Mouse (Mus musculus): Measurements from ENCODE around the gene Tyro3. TPM values are rescaled to one million over a fixed set of nuclear protein-coding genes. Genes with fewer than 3 reads are reported as not detected.
A peak's percentile ranks its signal among the peaks of the same experiment; 100 is the strongest.

Tyro3 gene
- polyA plus RNA-seq, 1 experiment, result 6.0 TPM

GRCm38 (mm10) chr2:119758844-119759835 lies 38.4 kb upstream of the Tyro3 start:
- Histone ChIP-seq H3K79me2 (ENCODE audit: control insufficient read depth, insufficient read depth) (no peaks in the 10 kb centered on the region), H3K4me2 (ENCODE audit: low read depth) (peak overlapping the region; percentile 24), H3K27me3 (ENCODE audit: control insufficient read depth, insufficient read depth, insufficient read length) (peaks cover 35% of the 10 kb centered on the region), H3K36me3 (ENCODE audit: control insufficient read depth, insufficient read depth) (no peaks in the 10 kb centered on the region), H3ac (ENCODE audit: control insufficient read depth, insufficient read length) (no peak overlapping the region), H3K4me3 (no peak overlapping the region)
- TF ChIP-seq POLR2AphosphoS2 (IDR thresholded peaks at IDR 0.05; ENCODE audit: insufficient read length, low read depth) (no peak), TCF3 (IDR thresholded peaks at IDR 0.05; ENCODE audit: insufficient read length, low read depth) (no peak), REST (IDR thresholded peaks at IDR 0.05; ENCODE audit: insufficient read depth, insufficient read length) (no peak), MYOG (IDR thresholded peaks at IDR 0.05; ENCODE audit: control insufficient read depth in 1 of 3, insufficient read depth in 1 of 3, insufficient read length in 2 of 3, low read depth in 2 of 3) (no peak), USF1 (IDR thresholded peaks at IDR 0.05; ENCODE audit: low read depth) (no peak), MAX (IDR thresholded peaks at IDR 0.05; ENCODE audit: low read depth) (no peak), E2F4 (IDR thresholded peaks at IDR 0.05; ENCODE audit: insufficient read depth) (no peak), CEBPB (IDR thresholded peaks at IDR 0.05; ENCODE audit: insufficient read depth, poor library complexity, severe bottlenecking) (no peak), POLR2A (IDR thresholded peaks at IDR 0.05; ENCODE audit: insufficient read length, low read depth) (no peak), SRF (IDR thresholded peaks at IDR 0.05; ENCODE audit: control insufficient read depth, insufficient read length, low read depth) (no peak), TCF12 (IDR thresholded peaks at IDR 0.05; ENCODE audit: insufficient read depth, poor library complexity, severe bottlenecking) (no peak), MYOD1 (IDR thresholded peaks at IDR 0.05; ENCODE audit: control insufficient read depth in 1 of 3, insufficient read length in 2 of 3, low read depth in 2 of 3) (no peak)

GRCm38 (mm10) chr2:119760251-119760650 lies 37.3 kb upstream of the Tyro3 start, which contains the start of gene Ltk:
Gene Ltk, minus strand, starts transcription at chr2:119760431.
- Histone ChIP-seq H3K27me3 (ENCODE audit: control insufficient read depth, insufficient read depth, insufficient read length) (peaks cover 28% of the 10 kb centered on the region), H3K4me2 (ENCODE audit: low read depth) (no peak within 1 kb of the TSS), H3K36me3 (ENCODE audit: control insufficient read depth, insufficient read depth) (no peaks in the 10 kb centered on the region), H3K4me3 (no peak within 1 kb of the TSS), H3ac (ENCODE audit: control insufficient read depth, insufficient read length) (no peak within 1 kb of the TSS), H3K79me2 (ENCODE audit: control insufficient read depth, insufficient read depth) (no peaks in the 10 kb centered on the region)
- no peak for TF ChIP-seq MAX (IDR thresholded peaks at IDR 0.05; ENCODE audit: low read depth)
- TF ChIP-seq REST (IDR thresholded peaks at IDR 0.05; ENCODE audit: insufficient read depth, insufficient read length), result no peak
- no peak for TF ChIP-seq SRF (IDR thresholded peaks at IDR 0.05; ENCODE audit: control insufficient read depth, insufficient read length, low read depth)
- no peak for TF ChIP-seq MYOD1 (IDR thresholded peaks at IDR 0.05; ENCODE audit: control insufficient read depth in 1 of 3, insufficient read length in 2 of 3, low read depth in 2 of 3)
- no peak for TF ChIP-seq POLR2A (IDR thresholded peaks at IDR 0.05; ENCODE audit: insufficient read length, low read depth)
- TF ChIP-seq USF1 (IDR thresholded peaks at IDR 0.05; ENCODE audit: low read depth), result no peak
- TF ChIP-seq CEBPB (IDR thresholded peaks at IDR 0.05; ENCODE audit: insufficient read depth, poor library complexity, severe bottlenecking), result no peak
- no peak for TF ChIP-seq E2F4 (IDR thresholded peaks at IDR 0.05; ENCODE audit: insufficient read depth)
- TF ChIP-seq POLR2AphosphoS2 (IDR thresholded peaks at IDR 0.05; ENCODE audit: insufficient read length, low read depth), result no peak
- TF ChIP-seq MYOG (IDR thresholded peaks at IDR 0.05; ENCODE audit: control insufficient read depth in 1 of 3, insufficient read depth in 1 of 3, insufficient read length in 2 of 3, low read depth in 2 of 3), result no peak
- TF ChIP-seq TCF12 (IDR thresholded peaks at IDR 0.05; ENCODE audit: insufficient read depth, poor library complexity, severe bottlenecking), result no peak
- no peak for TF ChIP-seq TCF3 (IDR thresholded peaks at IDR 0.05; ENCODE audit: insufficient read length, low read depth)

- TF ChIP-seq SRF (IDR thresholded peaks at IDR 0.05; ENCODE audit: control insufficient read depth, insufficient read length, low read depth) (no peak), E2F4 (IDR thresholded peaks at IDR 0.05; ENCODE audit: insufficient read depth) (no peak), TCF12 (IDR thresholded peaks at IDR 0.05; ENCODE audit: insufficient read depth, poor library complexity, severe bottlenecking) (no peak), MYOG (IDR thresholded peaks at IDR 0.05; ENCODE audit: control insufficient read depth in 1 of 3, insufficient read depth in 1 of 3, insufficient read length in 2 of 3, low read depth in 2 of 3) (no peak), MYOD1 (IDR thresholded peaks at IDR 0.05; ENCODE audit: control insufficient read depth in 1 of 3, insufficient read length in 2 of 3, low read depth in 2 of 3) (no peak), REST (IDR thresholded peaks at IDR 0.05; ENCODE audit: insufficient read depth, insufficient read length) (no peak), CEBPB (IDR thresholded peaks at IDR 0.05; ENCODE audit: insufficient read depth, poor library complexity, severe bottlenecking) (no peak), MAX (IDR thresholded peaks at IDR 0.05; ENCODE audit: low read depth) (no peak), POLR2A (IDR thresholded peaks at IDR 0.05; ENCODE audit: insufficient read length, low read depth) (no peak)
- H3K4me2 ChIP-seq (ENCODE audit: low read depth), result no peak overlapping the region
- no peaks in the 10 kb centered on the region for H3K79me2 ChIP-seq (ENCODE audit: control insufficient read depth, insufficient read depth)
- H3K36me3 ChIP-seq (ENCODE audit: control insufficient read depth, insufficient read depth), result no peaks in the 10 kb centered on the region
- no peak overlapping the region for H3K4me3 ChIP-seq
- peaks cover 28% of the 10 kb centered on the region for H3K27me3 ChIP-seq (ENCODE audit: control insufficient read depth, insufficient read depth, insufficient read length)
- no peak overlapping the region for H3ac ChIP-seq (ENCODE audit: control insufficient read depth, insufficient read length)
Observed at GRCm38 (mm10) chr2:119762276-119762675, 35.3 kb upstream of the Tyro3 start.

- Histone ChIP-seq H3K36me3 (ENCODE audit: control insufficient read depth, insufficient read depth) (no peaks in the 10 kb centered on the region), H3K27me3 (ENCODE audit: control insufficient read depth, insufficient read depth, insufficient read length) (peaks cover 13% of the 10 kb centered on the region), H3ac (ENCODE audit: control insufficient read depth, insufficient read length) (no peak overlapping the region), H3K4me3 (no peak overlapping the region), H3K4me2 (ENCODE audit: low read depth) (no peak overlapping the region), H3K79me2 (ENCODE audit: control insufficient read depth, insufficient read depth) (no peaks in the 10 kb centered on the region)
- TF ChIP-seq TCF3 (IDR thresholded peaks at IDR 0.05; ENCODE audit: insufficient read length, low read depth) (no peak), E2F4 (IDR thresholded peaks at IDR 0.05; ENCODE audit: insufficient read depth) (no peak), POLR2AphosphoS2 (IDR thresholded peaks at IDR 0.05; ENCODE audit: insufficient read length, low read depth) (no peak), TCF12 (IDR thresholded peaks at IDR 0.05; ENCODE audit: insufficient read depth, poor library complexity, severe bottlenecking) (no peak), REST (IDR thresholded peaks at IDR 0.05; ENCODE audit: insufficient read depth, insufficient read length) (no peak), POLR2A (IDR thresholded peaks at IDR 0.05; ENCODE audit: insufficient read length, low read depth) (no peak), MYOD1 (IDR thresholded peaks at IDR 0.05; ENCODE audit: control insufficient read depth in 1 of 3, insufficient read length in 2 of 3, low read depth in 2 of 3) (no peak), SRF (IDR thresholded peaks at IDR 0.05; ENCODE audit: control insufficient read depth, insufficient read length, low read depth) (no peak), MAX (IDR thresholded peaks at IDR 0.05; ENCODE audit: low read depth) (no peak), CEBPB (IDR thresholded peaks at IDR 0.05; ENCODE audit: insufficient read depth, poor library complexity, severe bottlenecking) (no peak), USF1 (IDR thresholded peaks at IDR 0.05; ENCODE audit: low read depth) (no peak), MYOG (IDR thresholded peaks at IDR 0.05; ENCODE audit: control insufficient read depth in 1 of 3, insufficient read depth in 1 of 3, insufficient read length in 2 of 3, low read depth in 2 of 3) (no peak)
Observed at GRCm38 (mm10) chr2:119763924-119764323, 33.6 kb upstream of the Tyro3 start.
